Mouse (Mus musculus): ENCODE measurements around the gene Ptpa. TPM values are rescaled to one million over a fixed set of nuclear protein-coding genes. Genes with fewer than 3 reads are reported as not detected.

Gene Ptpa
- 90.0 and 94.5 TPM in 2 replicates for polyA plus RNA-seq (2014; fragmentation: Nextera tagmentation; extraction: Ambion mirVana)

- DNase-seq (ENCODE audit: low spot score) (peak; percentile 97), ATAC-seq (replicated peaks; ENCODE audit: low FRiP score) (peak; percentile 92)
- peak within 1 kb of the TSS; percentile 97 for H3K27ac ChIP-seq (ENCODE audit: low read depth, low read length)
- no peaks in the 10 kb centered on the region for H3K9me3 ChIP-seq (ENCODE audit: control insufficient read depth, low read length)
- H3K4me1 ChIP-seq (replicated peaks; ENCODE audit: control insufficient read depth, insufficient read depth, low read length) = peaks cover 16% of the 10 kb centered on the region
- H3K4me3 ChIP-seq (ENCODE audit: low read depth, low read length) = peak within 1 kb of the TSS; percentile 88
- H3K36me3 ChIP-seq (ENCODE audit: control insufficient read depth, insufficient read depth, low read length) = no peaks in the 10 kb centered on the region
- peak within 1 kb of the TSS; percentile 96 for H3K9ac ChIP-seq (ENCODE audit: low read length)
- H3K4me2 ChIP-seq (ENCODE audit: low read depth, low read length, severe bottlenecking) = peak within 1 kb of the TSS; percentile 94
- no peaks in the 10 kb centered on the region for H3K27me3 ChIP-seq (ENCODE audit: control insufficient read depth, insufficient read depth, low read length)
- under 1% methylated on average over 52 of the region's 67 CpGs for WGBS
Observed at GRCm38 (mm10) chr2:30415936-30416648, at the start of gene Ptpa. Gene Ptpa, plus strand, starts transcription at chr2:30416039.

- peaks cover 5% of the 10 kb centered on the region for H3K36me3 ChIP-seq (ENCODE audit: control insufficient read depth, insufficient read depth, low read length)
- no peak overlapping the region for H3K27ac ChIP-seq (ENCODE audit: low read depth, low read length)
- H3K27me3 ChIP-seq (ENCODE audit: control insufficient read depth, insufficient read depth, low read length) = no peaks in the 10 kb centered on the region
- no peak overlapping the region for H3K4me3 ChIP-seq (ENCODE audit: low read depth, low read length)
- no peak overlapping the region for H3K9ac ChIP-seq (ENCODE audit: low read length)
- peaks cover 4% of the 10 kb centered on the region; the same call in 1 of the 2 replicates for H3K9me3 ChIP-seq (ENCODE audit: control insufficient read depth, low read length)
- DNase-seq (ENCODE audit: low spot score) (no peak), ATAC-seq (replicated peaks; ENCODE audit: low FRiP score) (no peak)
- no peak overlapping the region for H3K4me2 ChIP-seq (ENCODE audit: low read depth, low read length, severe bottlenecking)
- 81% methylated on average over 5 of the region's 5 CpGs for WGBS
- peaks cover 9% of the 10 kb centered on the region for H3K4me1 ChIP-seq (replicated peaks; ENCODE audit: control insufficient read depth, insufficient read depth, low read length)
Observed at GRCm38 (mm10) chr2:30366203-30366602, 49.6 kb upstream of the Ptpa start.

GRCm38 (mm10) chr2:30371544-30371943, 44.3 kb upstream of the Ptpa start:
- Histone ChIP-seq H3K36me3 (ENCODE audit: control insufficient read depth, insufficient read depth, low read length) (peaks cover 11% of the 10 kb centered on the region), H3K4me1 (replicated peaks; ENCODE audit: control insufficient read depth, insufficient read depth, low read length) (no peaks in the 10 kb centered on the region), H3K4me2 (ENCODE audit: low read depth, low read length, severe bottlenecking) (no peak overlapping the region), H3K9me3 (ENCODE audit: control insufficient read depth, low read length) (no peaks in the 10 kb centered on the region), H3K4me3 (ENCODE audit: low read depth, low read length) (no peak overlapping the region), H3K27me3 (ENCODE audit: control insufficient read depth, insufficient read depth, low read length) (no peaks in the 10 kb centered on the region), H3K27ac (ENCODE audit: low read depth, low read length) (no peak overlapping the region), H3K9ac (ENCODE audit: low read length) (no peak overlapping the region)
- ATAC-seq (replicated peaks; ENCODE audit: low FRiP score) (no peak), DNase-seq (ENCODE audit: low spot score) (no peak)
- 97% methylated on average over 8 of the region's 8 CpGs for WGBS

GRCm38 (mm10) chr2:30372726-30373125, 43.1 kb upstream of the Ptpa start:
- H3K4me3 ChIP-seq (ENCODE audit: low read depth, low read length) = no peak overlapping the region
- 97% methylated on average over 5 of the region's 5 CpGs for WGBS
- no peak for ATAC-seq (replicated peaks; ENCODE audit: low FRiP score)
- peaks cover 11% of the 10 kb centered on the region for H3K36me3 ChIP-seq (ENCODE audit: control insufficient read depth, insufficient read depth, low read length)
- no peaks in the 10 kb centered on the region for H3K27me3 ChIP-seq (ENCODE audit: control insufficient read depth, insufficient read depth, low read length)
- no peak overlapping the region for H3K4me2 ChIP-seq (ENCODE audit: low read depth, low read length, severe bottlenecking)
- no peak overlapping the region for H3K27ac ChIP-seq (ENCODE audit: low read depth, low read length)
- no peak for DNase-seq (ENCODE audit: low spot score)
- no peaks in the 10 kb centered on the region for H3K4me1 ChIP-seq (replicated peaks; ENCODE audit: control insufficient read depth, insufficient read depth, low read length)
- no peak overlapping the region for H3K9ac ChIP-seq (ENCODE audit: low read length)
- no peaks in the 10 kb centered on the region for H3K9me3 ChIP-seq (ENCODE audit: control insufficient read depth, low read length)

GRCm38 (mm10) chr2:30375893-30376292, 39.9 kb upstream of the Ptpa start:
- ATAC-seq (replicated peaks; ENCODE audit: low FRiP score) (no peak), DNase-seq (ENCODE audit: low spot score) (no peak)
- no peak overlapping the region for H3K9ac ChIP-seq (ENCODE audit: low read length)
- H3K36me3 ChIP-seq (ENCODE audit: control insufficient read depth, insufficient read depth, low read length) = peaks cover 13% of the 10 kb centered on the region; the same call in 1 of the 2 replicates
- WGBS = 94% methylated on average over 10 of the region's 10 CpGs
- H3K4me3 ChIP-seq (ENCODE audit: low read depth, low read length) = no peak overlapping the region
- no peaks in the 10 kb centered on the region for H3K4me1 ChIP-seq (replicated peaks; ENCODE audit: control insufficient read depth, insufficient read depth, low read length)
- H3K27me3 ChIP-seq (ENCODE audit: control insufficient read depth, insufficient read depth, low read length) = no peaks in the 10 kb centered on the region
- no peaks in the 10 kb centered on the region for H3K9me3 ChIP-seq (ENCODE audit: control insufficient read depth, low read length)
- no peak overlapping the region for H3K27ac ChIP-seq (ENCODE audit: low read depth, low read length)
- no peak overlapping the region for H3K4me2 ChIP-seq (ENCODE audit: low read depth, low read length, severe bottlenecking)

GRCm38 (mm10) chr2:30377721-30378120, 38.1 kb upstream of the Ptpa start:
- Histone ChIP-seq H3K27ac (ENCODE audit: low read depth, low read length) (no peak overlapping the region), H3K9ac (ENCODE audit: low read length) (no peak overlapping the region), H3K36me3 (ENCODE audit: control insufficient read depth, insufficient read depth, low read length) (peaks cover 12% of the 10 kb centered on the region; the same call in 1 of the 2 replicates), H3K4me2 (ENCODE audit: low read depth, low read length, severe bottlenecking) (no peak overlapping the region), H3K27me3 (ENCODE audit: control insufficient read depth, insufficient read depth, low read length) (no peaks in the 10 kb centered on the region), H3K9me3 (ENCODE audit: control insufficient read depth, low read length) (no peaks in the 10 kb centered on the region), H3K4me1 (replicated peaks; ENCODE audit: control insufficient read depth, insufficient read depth, low read length) (no peaks in the 10 kb centered on the region), H3K4me3 (ENCODE audit: low read depth, low read length) (no peak overlapping the region)
- DNase-seq (ENCODE audit: low spot score) (no peak), ATAC-seq (replicated peaks; ENCODE audit: low FRiP score) (no peak)
- 87% methylated on average over 5 of the region's 5 CpGs for WGBS

- 94% methylated on average over 7 of the region's 7 CpGs for WGBS
- no peak overlapping the region for H3K4me3 ChIP-seq (ENCODE audit: low read depth, low read length)
Observed at GRCm38 (mm10) chr2:30379307-30379706, 36.5 kb upstream of the Ptpa start.

GRCm38 (mm10) chr2:30380564-30381376, 35.1 kb upstream of the Ptpa start:
- H3K27ac ChIP-seq (ENCODE audit: low read depth, low read length) = no peak overlapping the region
- peaks cover 7% of the 10 kb centered on the region; the same call in 1 of the 2 replicates for H3K36me3 ChIP-seq (ENCODE audit: control insufficient read depth, insufficient read depth, low read length)
- no peak overlapping the region for H3K9ac ChIP-seq (ENCODE audit: low read length)
- ATAC-seq (replicated peaks; ENCODE audit: low FRiP score) (no peak), DNase-seq (ENCODE audit: low spot score) (no peak)
- no peak overlapping the region for H3K4me2 ChIP-seq (ENCODE audit: low read depth, low read length, severe bottlenecking)
- WGBS = 90% methylated on average over 10 of the region's 10 CpGs
- H3K4me3 ChIP-seq (ENCODE audit: low read depth, low read length) = no peak overlapping the region
- H3K4me1 ChIP-seq (replicated peaks; ENCODE audit: control insufficient read depth, insufficient read depth, low read length) = no peaks in the 10 kb centered on the region
- H3K27me3 ChIP-seq (ENCODE audit: control insufficient read depth, insufficient read depth, low read length) = no peaks in the 10 kb centered on the region
- H3K9me3 ChIP-seq (ENCODE audit: control insufficient read depth, low read length) = no peaks in the 10 kb centered on the region

More at GRCm38 (mm10) chr2:30379307-30379706, 36.5 kb upstream of the Ptpa start:
- Histone ChIP-seq H3K9me3 (ENCODE audit: control insufficient read depth, low read length) (no peaks in the 10 kb centered on the region), H3K9ac (ENCODE audit: low read length) (no peak overlapping the region), H3K27me3 (ENCODE audit: control insufficient read depth, insufficient read depth, low read length) (no peaks in the 10 kb centered on the region), H3K4me1 (replicated peaks; ENCODE audit: control insufficient read depth, insufficient read depth, low read length) (no peaks in the 10 kb centered on the region), H3K4me2 (ENCODE audit: low read depth, low read length, severe bottlenecking) (no peak overlapping the region), H3K27ac (ENCODE audit: low read depth, low read length) (no peak overlapping the region), H3K36me3 (ENCODE audit: control insufficient read depth, insufficient read depth, low read length) (peaks cover 7% of the 10 kb centered on the region; the same call in 1 of the 2 replicates)
- ATAC-seq (replicated peaks; ENCODE audit: low FRiP score) (no peak), DNase-seq (ENCODE audit: low spot score) (no peak)

Measured in forebrain, embryonic 11.5 days (tissue).